Mouse (Mus musculus) adipose tissue, adult 10 weeks (tissue): ENCODE data around the gene Ppp4r3a. TPM values are rescaled to one million over a fixed set of nuclear protein-coding genes. Genes with fewer than 3 reads are reported as not detected.

Source experiments
- polyA plus RNA-seq: library from polyadenylated mRNA; stranded (reverse); fragments of 350-450 nt; fragmentation: Illumina TruSeq; extraction: RNeasy Lipid Tissue Mini Kit (QIAGEN cat#74804); gene quantifications from one replicate; pipeline ENCODE4 v1.2.3, GENCODE M21; 2014; ENCODE audit warnings: low read depth, low replicate concordance

The Ppp4r3a gene
- polyA plus RNA-seq: 28.1 TPM

GRCm38 (mm10) chr12:101083076-101083838 is at the start of gene Ppp4r3a:
Gene Ppp4r3a (minus strand): TSS chr12:101083702.

GRCm38 (mm10) chr12:101028954-101029731 is 54.4 kb downstream of the Ppp4r3a start, which contains the start of gene Ccdc88c:
Gene Ccdc88c (minus strand): TSS chr12:101029056.

Other genes with a start within 250 kb of the Ppp4r3a start
- gene Gpr68, start 175.5 kb downstream of the Ppp4r3a start, polyA plus RNA-seq: 1.0 TPM
- 10.0 TPM for gene Ccdc88c, start 54.6 kb downstream of the Ppp4r3a start, polyA plus RNA-seq